Mouse (Mus musculus): ENCODE measurements at regions not wholly inside any gene's neighbourhood (a gene's known extent, or its start where the extent isn't known, plus 50 kb on each side); places are given as distances from the start of the nearest gene placed in this dataset.

DNA sequence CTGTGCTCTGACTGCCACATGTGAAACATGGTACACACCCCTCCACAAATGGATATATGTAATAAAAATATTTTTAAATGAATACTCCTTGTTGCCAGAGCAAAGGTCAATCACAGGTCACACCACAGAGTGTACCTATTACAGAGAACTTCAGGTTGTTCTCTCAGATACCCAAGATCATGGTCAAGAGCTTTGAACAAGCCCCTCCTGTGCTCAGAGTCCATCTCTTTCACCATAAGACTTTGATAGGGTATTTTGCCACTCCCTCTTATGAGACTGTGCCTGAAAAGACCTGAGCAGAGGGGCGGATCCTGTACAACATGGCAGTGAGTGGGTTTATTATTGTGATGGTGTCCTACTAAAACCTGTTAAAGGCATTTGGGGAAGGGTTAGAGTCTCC lies 249.3 kb downstream of the Rnf152 start:
- Histone ChIP-seq H3K27ac (ENCODE audit: low read depth, low read length) (no peak overlapping the region), H3K9me3 (ENCODE audit: low read length) (no peaks in the 10 kb centered on the region), H3K4me3 (ENCODE audit: low read depth, low read length) (no peak overlapping the region), H3K9ac (replicated peaks; ENCODE audit: low read length, poor library complexity, severe bottlenecking) (no peak overlapping the region), H3K4me2 (ENCODE audit: low read depth, low read length, poor library complexity, severe bottlenecking) (no peak overlapping the region), H3K27me3 (ENCODE audit: insufficient read depth, low read length) (no peaks in the 10 kb centered on the region), H3K36me3 (ENCODE audit: insufficient read depth, low read length) (no peaks in the 10 kb centered on the region), H3K4me1 (ENCODE audit: insufficient read depth, low read length) (no peaks in the 10 kb centered on the region)
- no peak for DNase-seq (ENCODE audit: low spot score)
- TF ChIP-seq CTCF (IDR thresholded peaks at IDR 0.05): no peak
- ATAC-seq (ENCODE audit: low FRiP score): no peak
- 97% methylated on average over 1 of the region's 1 CpGs for WGBS

DNA sequence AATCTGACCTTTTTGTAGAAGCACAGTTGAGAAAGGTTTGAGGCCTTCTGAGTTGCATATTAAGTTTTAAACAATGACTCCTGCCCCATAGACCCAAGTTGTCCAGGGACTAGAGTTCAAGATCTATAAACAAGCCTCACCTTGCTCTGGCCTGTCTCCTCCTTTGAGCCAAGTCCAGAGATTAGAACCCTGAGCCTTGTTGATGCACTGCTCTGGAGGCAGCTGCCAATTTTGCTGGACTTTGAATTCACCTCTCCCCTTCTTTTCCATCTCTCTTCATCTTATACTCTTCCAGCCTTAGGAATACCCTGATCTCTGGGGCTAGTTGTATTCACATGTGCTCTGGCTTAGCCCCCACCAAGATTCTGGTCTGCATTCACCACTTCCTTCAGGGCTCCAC lies 251.3 kb downstream of the Rnf152 start:
- Histone ChIP-seq H3K27ac (ENCODE audit: low read depth, low read length) (no peak overlapping the region), H3K4me3 (ENCODE audit: low read depth, low read length) (no peak overlapping the region), H3K27me3 (ENCODE audit: insufficient read depth, low read length) (no peaks in the 10 kb centered on the region), H3K36me3 (ENCODE audit: insufficient read depth, low read length) (no peaks in the 10 kb centered on the region), H3K9ac (replicated peaks; ENCODE audit: low read length, poor library complexity, severe bottlenecking) (no peak overlapping the region), H3K4me2 (ENCODE audit: low read depth, low read length, poor library complexity, severe bottlenecking) (no peak overlapping the region), H3K9me3 (ENCODE audit: low read length) (no peaks in the 10 kb centered on the region), H3K4me1 (ENCODE audit: insufficient read depth, low read length) (no peaks in the 10 kb centered on the region)
- DNase-seq (ENCODE audit: low spot score) (no peak), ATAC-seq (ENCODE audit: low FRiP score) (no peak)
- TF ChIP-seq CTCF (IDR thresholded peaks at IDR 0.05): no peak

DNA sequence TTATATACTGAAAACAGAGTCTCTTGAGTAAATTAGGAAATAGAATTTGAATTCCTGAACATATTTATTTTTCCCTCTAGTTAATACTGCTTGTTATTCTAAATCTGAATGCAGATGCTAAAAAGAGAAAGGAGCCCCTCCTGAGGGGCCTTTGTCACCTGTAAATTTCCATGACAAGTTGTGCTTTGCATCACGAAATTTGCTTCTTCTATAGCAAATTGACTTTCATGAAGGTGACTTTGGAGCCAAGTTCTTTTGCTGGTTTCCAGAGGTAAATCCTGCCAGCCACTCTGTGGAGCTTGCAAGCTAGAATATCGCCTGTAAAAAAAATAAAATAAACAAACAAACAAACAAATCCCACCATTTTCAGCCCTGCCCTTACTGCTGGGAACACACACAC lies 261.4 kb downstream of the Rnf152 start:
- Histone ChIP-seq H3K27me3 (ENCODE audit: insufficient read depth, low read length) (no peaks in the 10 kb centered on the region), H3K9ac (replicated peaks; ENCODE audit: low read length, poor library complexity, severe bottlenecking) (no peak overlapping the region), H3K9me3 (ENCODE audit: low read length) (no peaks in the 10 kb centered on the region), H3K36me3 (ENCODE audit: insufficient read depth, low read length) (no peaks in the 10 kb centered on the region), H3K27ac (ENCODE audit: low read depth, low read length) (no peak overlapping the region), H3K4me3 (ENCODE audit: low read depth, low read length) (no peak overlapping the region), H3K4me1 (ENCODE audit: insufficient read depth, low read length) (no peaks in the 10 kb centered on the region), H3K4me2 (ENCODE audit: low read depth, low read length, poor library complexity, severe bottlenecking) (no peak overlapping the region)
- no peak for DNase-seq (ENCODE audit: low spot score)
- TF ChIP-seq CTCF (IDR thresholded peaks at IDR 0.05): no peak
- ATAC-seq (ENCODE audit: low FRiP score): no peak
- 34% methylated on average over 2 of the region's 2 CpGs for WGBS

GRCm38 (mm10) chr1:105094500-105094899 lies 262.0 kb downstream of the Rnf152 start:
- no peaks in the 10 kb centered on the region for H3K9me3 ChIP-seq (ENCODE audit: low read length)
- no peak overlapping the region for H3K4me3 ChIP-seq (ENCODE audit: low read depth, low read length)
- WGBS: 83% methylated on average over 3 of the region's 3 CpGs
- ATAC-seq (ENCODE audit: low FRiP score) (no peak), DNase-seq (ENCODE audit: low spot score) (no peak)
- no peak for TF ChIP-seq CTCF (IDR thresholded peaks at IDR 0.05)
- H3K27ac ChIP-seq (ENCODE audit: low read depth, low read length): no peak overlapping the region
- H3K36me3 ChIP-seq (ENCODE audit: insufficient read depth, low read length): no peaks in the 10 kb centered on the region
- H3K27me3 ChIP-seq (ENCODE audit: insufficient read depth, low read length): no peaks in the 10 kb centered on the region
- no peak overlapping the region for H3K9ac ChIP-seq (replicated peaks; ENCODE audit: low read length, poor library complexity, severe bottlenecking)
- H3K4me1 ChIP-seq (ENCODE audit: insufficient read depth, low read length): no peaks in the 10 kb centered on the region
- H3K4me2 ChIP-seq (ENCODE audit: low read depth, low read length, poor library complexity, severe bottlenecking): no peak overlapping the region

- TF ChIP-seq CTCF (IDR thresholded peaks at IDR 0.05): no peak
- H3K4me2 ChIP-seq (ENCODE audit: low read depth, low read length, poor library complexity, severe bottlenecking): no peak overlapping the region
- WGBS: 92% methylated on average over 3 of the region's 3 CpGs
Measured at GRCm38 (mm10) chr1:105093875-105094274, 262.6 kb downstream of the Rnf152 start.

DNA sequence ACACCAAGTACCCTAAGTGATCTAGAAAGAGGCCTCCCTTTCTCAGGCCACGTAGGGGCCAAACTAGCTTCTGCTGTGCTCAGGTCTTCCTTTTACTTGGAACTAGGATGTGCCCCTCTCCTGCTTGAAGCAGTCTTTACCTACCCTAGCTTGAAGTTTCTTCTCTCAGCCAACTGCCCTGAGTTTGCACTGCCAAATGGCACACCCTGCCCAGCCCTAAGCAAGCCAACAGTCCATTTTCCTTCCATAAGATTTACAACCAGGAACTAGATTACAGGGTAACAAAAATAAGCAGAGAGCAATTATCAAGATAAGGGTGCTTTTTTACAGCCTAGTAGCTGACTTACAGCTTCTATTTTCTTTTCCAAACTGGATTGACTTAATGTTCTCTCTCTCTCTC lies 263.5 kb downstream of the Rnf152 start:
- 74% methylated on average over 1 of the region's 1 CpGs for WGBS
- no peaks in the 10 kb centered on the region for H3K36me3 ChIP-seq (ENCODE audit: insufficient read depth, low read length)
- ATAC-seq (ENCODE audit: low FRiP score) (no peak), DNase-seq (ENCODE audit: low spot score) (no peak)
- H3K27ac ChIP-seq (ENCODE audit: low read depth, low read length): no peak overlapping the region
- no peak overlapping the region for H3K9ac ChIP-seq (replicated peaks; ENCODE audit: low read length, poor library complexity, severe bottlenecking)
- H3K27me3 ChIP-seq (ENCODE audit: insufficient read depth, low read length): no peaks in the 10 kb centered on the region
- no peak overlapping the region for H3K4me2 ChIP-seq (ENCODE audit: low read depth, low read length, poor library complexity, severe bottlenecking)
- H3K4me1 ChIP-seq (ENCODE audit: insufficient read depth, low read length): no peaks in the 10 kb centered on the region
- TF ChIP-seq CTCF (IDR thresholded peaks at IDR 0.05): no peak
- no peak overlapping the region for H3K4me3 ChIP-seq (ENCODE audit: low read depth, low read length)
- H3K9me3 ChIP-seq (ENCODE audit: low read length): no peaks in the 10 kb centered on the region

More at GRCm38 (mm10) chr1:105093875-105094274, 262.6 kb downstream of the Rnf152 start:
- no peak overlapping the region for H3K4me3 ChIP-seq (ENCODE audit: low read depth, low read length)
- H3K9me3 ChIP-seq (ENCODE audit: low read length): no peaks in the 10 kb centered on the region
- H3K27me3 ChIP-seq (ENCODE audit: insufficient read depth, low read length): no peaks in the 10 kb centered on the region
- H3K9ac ChIP-seq (replicated peaks; ENCODE audit: low read length, poor library complexity, severe bottlenecking): no peak overlapping the region
- DNase-seq (ENCODE audit: low spot score): no peak
- no peaks in the 10 kb centered on the region for H3K36me3 ChIP-seq (ENCODE audit: insufficient read depth, low read length)
- no peaks in the 10 kb centered on the region for H3K4me1 ChIP-seq (ENCODE audit: insufficient read depth, low read length)
- ATAC-seq (ENCODE audit: low FRiP score): no peak
- no peak overlapping the region for H3K27ac ChIP-seq (ENCODE audit: low read depth, low read length)

Data from midbrain, postnatal 0 days (tissue).